Mouse (Mus musculus) CH12.LX (cell line): ENCODE measurements around the gene Ms4a6d. TPM values are rescaled to one million over a fixed set of nuclear protein-coding genes. Genes with fewer than 3 reads are reported as not detected.

Experiments
- DNase-seq: peaks from one replicate; pipeline ENCODE4 v3.0.0-alpha.2; 2013; ENCODE audit errors: extremely low read depth
- H3K27ac ChIP-seq: 2 replicates; pipeline ENCODE4 v1.5.1; 2012; ENCODE audit warnings: low read depth, mild to moderate bottlenecking, control low read depth, moderate library complexity; ENCODE audit not compliant: insufficient read depth
- H3K27me3 ChIP-seq: replicated peaks from 2 replicates; pipeline ENCODE3; 2012; ENCODE audit warnings: inconsistent platforms
- H3K36me3 ChIP-seq, 2 experiments: replicated peaks in 1 of 2; 2 replicates each; pipeline versions ENCODE3 to v1.6.1; 2012; ENCODE audit warnings: inconsistent platforms in 1 of 2, low read length in 1 of 2, mild to moderate bottlenecking in 1 of 2, mixed read lengths in 1 of 2, moderate library complexity in 1 of 2; ENCODE audit not compliant: control insufficient read depth in 1 of 2, insufficient read depth in 1 of 2
- H3K4me1 ChIP-seq, 2 experiments: 2 replicates each; pipeline ENCODE4 v1.6.1; 2012; ENCODE audit warnings: inconsistent platforms in 1 of 2, moderate library complexity in 1 of 2; ENCODE audit not compliant: insufficient read depth in 2 of 2, control insufficient read depth in 1 of 2
- H3K4me2 ChIP-seq: 2 replicates; pipeline ENCODE4 v1.6.1; 2012; ENCODE audit warnings: low read depth, mild to moderate bottlenecking, control low read depth; ENCODE audit not compliant: poor library complexity, insufficient read depth, severe bottlenecking
- H3K4me3 ChIP-seq, 3 experiments: fragments of 150-350 bp in 1 of 3; sonication (generic) in 1 of 3; replicated peaks in 1 of 3; 2 replicates each; pipeline versions ENCODE3 to v1.5.1; 2011 to 2012; ENCODE audit warnings: low read depth in 2 of 3, low read length in 2 of 3, mild to moderate bottlenecking in 2 of 3, moderate library complexity in 2 of 3, control low read depth in 1 of 3, improper control_type of control experiment in 1 of 3, inconsistent platforms in 1 of 3, mixed read lengths in 1 of 3; ENCODE audit not compliant: poor library complexity in 1 of 3
- H3K79me2 ChIP-seq: replicated peaks from 2 replicates; pipeline ENCODE4 v1.6.1; 2012; ENCODE audit warnings: mild to moderate bottlenecking, moderate library complexity; ENCODE audit not compliant: control insufficient read depth, poor library complexity, insufficient read depth, severe bottlenecking; ENCODE audit errors: extremely low read depth
- H3K9ac ChIP-seq: 2 replicates; pipeline ENCODE4 v1.6.1; 2012; ENCODE audit warnings: low read depth, mild to moderate bottlenecking, control low read depth, moderate library complexity; ENCODE audit not compliant: insufficient read depth
- H3K9me3 ChIP-seq: replicated peaks from 2 replicates; pipeline ENCODE3; 2012; ENCODE audit warnings: low read length, inconsistent platforms, mixed read lengths
- CHD2 ChIP-seq: IDR thresholded peaks from 2 replicates; pipeline ENCODE4 v1.6.1; 2011; ENCODE audit warnings: low read length, improper control_type of control experiment
- E2F4 ChIP-seq: IDR thresholded peaks from 2 replicates; pipeline ENCODE4 v1.6.1; 2011; ENCODE audit warnings: low read depth, low read length, improper control_type of control experiment; ENCODE audit not compliant: insufficient replicate concordance
- EP300 ChIP-seq: IDR thresholded peaks from 2 replicates; pipeline ENCODE4 v1.6.1; 2011; ENCODE audit warnings: low read length, improper control_type of control experiment
- GABPA ChIP-seq: IDR thresholded peaks from 2 replicates; pipeline ENCODE4 v1.6.1; 2012; ENCODE audit warnings: low read depth, low read length, improper control_type of control experiment, inconsistent platforms; ENCODE audit not compliant: insufficient replicate concordance
- HCFC1 ChIP-seq: IDR thresholded peaks from 2 replicates; pipeline ENCODE4 v1.6.1; 2012; ENCODE audit warnings: low read depth, mild to moderate bottlenecking, inconsistent platforms, low read length, improper control_type of control experiment
- KAT2A ChIP-seq: IDR thresholded peaks from 2 replicates; pipeline ENCODE4 v1.6.1; 2012; ENCODE audit warnings: low read length, improper control_type of control experiment, inconsistent platforms; ENCODE audit not compliant: insufficient replicate concordance
- MAX ChIP-seq: IDR thresholded peaks from 2 replicates; pipeline ENCODE4 v1.6.1; 2011; ENCODE audit warnings: low read length, improper control_type of control experiment
- MAZ ChIP-seq: IDR thresholded peaks from 2 replicates; pipeline ENCODE4 v1.6.1; 2012; ENCODE audit warnings: low read depth, mild to moderate bottlenecking, inconsistent platforms, low read length, improper control_type of control experiment, moderate library complexity
- MEF2A ChIP-seq: IDR thresholded peaks from 2 replicates; pipeline ENCODE4 v1.6.1; 2014; ENCODE audit warnings: low read depth, mild to moderate bottlenecking, inconsistent platforms, low read length, improper control_type of control experiment, borderline replicate concordance
- POLR2AphosphoS2 ChIP-seq: IDR thresholded peaks from 2 replicates; pipeline ENCODE4 v1.6.1; 2011; ENCODE audit warnings: low read depth, low read length, improper control_type of control experiment
- RAD21 ChIP-seq: IDR thresholded peaks from 2 replicates; pipeline ENCODE4 v1.6.1; 2011; ENCODE audit warnings: low read depth, mild to moderate bottlenecking, low read length, improper control_type of control experiment, moderate library complexity
- SMC3 ChIP-seq: IDR thresholded peaks from 2 replicates; pipeline ENCODE4 v1.6.1; 2011; ENCODE audit warnings: low read depth, low read length, improper control_type of control experiment
- TCF12 ChIP-seq: IDR thresholded peaks from 2 replicates; pipeline ENCODE4 v1.6.1; 2014; ENCODE audit warnings: low read depth, mild to moderate bottlenecking, inconsistent platforms, low read length, improper control_type of control experiment
- USF1 ChIP-seq: IDR thresholded peaks from 2 replicates; pipeline ENCODE4 v1.6.1; 2014; ENCODE audit warnings: low read depth, mild to moderate bottlenecking, inconsistent platforms, low read length, improper control_type of control experiment
- USF2 ChIP-seq: conservative IDR thresholded peaks from 2 replicates; pipeline ENCODE4 v1.6.1; 2011; ENCODE audit warnings: low read depth, low read length, improper control_type of control experiment
- ZMIZ1 ChIP-seq: IDR thresholded peaks from 2 replicates; pipeline ENCODE4 v1.6.1; 2012; ENCODE audit warnings: low read depth, mild to moderate bottlenecking, inconsistent platforms, low read length, improper control_type of control experiment
- ZNF384 ChIP-seq: IDR thresholded peaks from 2 replicates; pipeline ENCODE4 v1.6.1; 2012; ENCODE audit warnings: low read depth, low read length, improper control_type of control experiment, inconsistent platforms
- dilution Hi-C: fragments of 300-500 bp; cut with MboI; formaldehyde crosslinking; loops from 2 replicates; pipeline ENCODE4 v1.14.3; 2020; ENCODE audit warnings: low sequenced_read_pairs; ENCODE audit not compliant: extremely low pct_unique_long_range_greater_than_20kb, extremely low pct_ligation_motif_present
- in situ Hi-C: fragments of 300-500 bp; cut with MboI; formaldehyde crosslinking; loops from 3 replicates; pipeline ENCODE4 v1.14.3; 2019; ENCODE audit warnings: low sequenced_read_pairs, low pct_ligation_motif_present, low pct_unique_long_range_greater_than_20kb, mixed read lengths
- polyA plus RNA-seq: library from polyadenylated mRNA; unstranded; fragments of >175 nt; gene quantifications from 2 replicates; pipeline ENCODE4 v1.2.1, GENCODE M21; 2012; ENCODE audit warnings: low read depth; ENCODE audit not compliant: insufficient read length
- total RNA-seq, 2 experiments: library from RNA; depleted of rRNA; stranded (reverse); fragments of 300-350 nt in 1 of 2; fragments of >200 nt in 1 of 2; gene quantifications; 2 replicates each; pipeline ENCODE4 v1.2.3; 2012 to 2014

Ms4a6d gene
- total RNA-seq (2012; rRNA removed): 2.3 and 2.7 TPM in 2 replicates
- 3.3 and 5.4 TPM in 2 replicates for total RNA-seq (2014; rRNA removed)
- 2.7 and 2.8 TPM in 2 replicates for polyA plus RNA-seq

DNA sequence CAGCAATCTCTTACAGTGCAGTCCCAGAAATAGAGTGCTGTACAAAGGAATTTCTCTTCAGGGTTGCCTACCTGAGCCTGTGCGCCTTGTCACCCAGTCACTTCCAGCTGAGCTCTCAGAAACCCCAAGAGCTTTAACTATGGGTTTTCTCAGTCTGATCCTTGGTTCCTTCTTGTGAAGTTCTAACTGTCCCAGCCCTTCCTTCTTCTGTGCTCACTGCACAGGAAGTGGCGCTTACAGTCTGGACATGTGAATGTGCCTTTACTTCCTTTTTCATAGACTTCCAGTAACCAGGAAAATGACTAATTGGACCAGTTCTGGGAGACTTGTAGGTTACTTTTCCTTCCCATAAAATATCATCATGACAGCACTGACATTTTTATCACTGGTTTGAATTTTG, at the start of gene Ms4a6d:
Gene Ms4a6d, minus strand, starts transcription at position 247 of the 400 bp plus-strand sequence.
- no peak for DNase-seq
- TF ChIP-seq SMC3 (no peak), POLR2AphosphoS2 (no peak), USF1 (no peak), TCF12 (no peak), RAD21 (no peak), E2F4 (no peak), EP300 (no peak), MEF2A (no peak), HCFC1 (no peak), USF2 (no peak), ZMIZ1 (no peak), ZNF384 (no peak), KAT2A (no peak)
- TF ChIP-seq, all 38 proteins: peak for 0
- Histone ChIP-seq H3K79me2 (no peaks in the 10 kb centered on the region), H3K4me1 (peaks cover 2 to 29% of the 10 kb centered on the region in 2 experiments; a peak in 3 of 4 replicates), H3K9ac (no peak within 1 kb of the TSS), H3K27me3 (no peaks in the 10 kb centered on the region), H3K4me2 (no peak within 1 kb of the TSS), H3K27ac (no peak within 1 kb of the TSS), H3K4me3 (no peak within 1 kb of the TSS), H3K9me3 (no peaks in the 10 kb centered on the region), H3K36me3 (no peaks in the 10 kb centered on the region)
- dilution Hi-C loops: no loop called here
- in situ Hi-C loops: loop anchor here (5.0 to 25.0 kb wide), 5 partner anchors 163 to 567 kb away; partner anchors contain the start of gene Osbp

DNA sequence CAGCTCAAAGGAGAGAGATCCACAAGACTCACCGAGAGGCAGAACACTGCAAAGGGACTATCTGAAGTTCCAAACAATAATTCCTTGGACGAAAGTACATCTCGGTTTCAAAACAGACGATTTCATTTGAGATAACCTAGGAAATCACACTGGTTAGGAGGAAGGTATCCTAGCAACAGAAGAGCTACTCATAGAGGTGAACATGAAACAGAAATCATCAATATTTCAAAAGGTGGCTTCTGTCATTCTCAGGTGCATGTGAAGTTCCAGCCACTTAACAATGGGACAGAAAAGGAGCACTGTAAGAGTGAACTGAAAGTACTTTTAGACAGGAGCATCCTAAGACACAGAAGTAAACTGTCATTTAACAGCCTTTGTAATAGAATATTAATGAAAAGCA, 44.9 kb upstream of the Ms4a6d start:
- H3K4me2 ChIP-seq: no peak overlapping the region
- in situ Hi-C loops (no loop called here), dilution Hi-C loops (no loop called here)
- no peaks in the 10 kb centered on the region for H3K9me3 ChIP-seq
- no peak for DNase-seq
- peaks cover 0 to 2% of the 10 kb centered on the region in 2 experiments; a peak in 1 of 4 replicates for H3K4me1 ChIP-seq
- H3K9ac ChIP-seq: no peak overlapping the region
- peaks cover 0 to 15% of the 10 kb centered on the region in 2 experiments for H3K36me3 ChIP-seq
- H3K27ac ChIP-seq: no peak overlapping the region
- H3K4me3 ChIP-seq: no peak overlapping the region
- no peaks in the 10 kb centered on the region for H3K79me2 ChIP-seq
- H3K27me3 ChIP-seq: no peaks in the 10 kb centered on the region
- TF ChIP-seq MAZ: no peak
- TF ChIP-seq CHD2: no peak
- TF ChIP-seq HCFC1: no peak
- no peak for TF ChIP-seq GABPA
- no peak for TF ChIP-seq MAX
